Mouse (Mus musculus) urinary bladder, postnatal 36 days (tissue): ENCODE data around the gene Terf2.
A peak's percentile ranks its signal among the peaks of the same experiment; 100 is the strongest.
"Not testable (repeated sequence)": the region's sequence is repeated elsewhere in the genome, so short reads cannot be mapped to it uniquely, and the experiment has no call there.

Experiments used
- DNase-seq, 2 experiments: peaks; one replicate each; pipeline ENCODE4 v3.0.0; 2022; ENCODE audit warnings: low spot score in 2 of 2, mixed read lengths in 1 of 2

Terf2 gene

GRCm38 (mm10) chr8:107114150-107115007 is 18.0 kb upstream of the Terf2 start:
- DNase-seq = no peak

- DNase-seq = no peak
Measured at GRCm38 (mm10) chr8:107113209-107113608, 16.9 kb upstream of the Terf2 start.

- no peak for DNase-seq
Measured at GRCm38 (mm10) chr8:107111340-107112105, 15.2 kb upstream of the Terf2 start.

GRCm38 (mm10) chr8:107110629-107111330 is 14.4 kb upstream of the Terf2 start:
- no peak for DNase-seq

- no peak for DNase-seq
Measured at GRCm38 (mm10) chr8:107109816-107110435, 13.6 kb upstream of the Terf2 start.

- DNase-seq = peak in 1 of 2 experiments; percentile 13
Measured at GRCm38 (mm10) chr8:107108978-107109720, 12.8 kb upstream of the Terf2 start.

- DNase-seq = not testable (repeated sequence)
Measured at GRCm38 (mm10) chr8:107108089-107108488, 11.7 kb upstream of the Terf2 start.

GRCm38 (mm10) chr8:107104547-107104946 is 8.2 kb upstream of the Terf2 start:
- peak; percentile 73 to 79 for DNase-seq

GRCm38 (mm10) chr8:107100635-107101034 is 4.3 kb upstream of the Terf2 start:
- DNase-seq = no peak

GRCm38 (mm10) chr8:107095717-107096365 is 506 bp downstream of the Terf2 start:
- no peak for DNase-seq

GRCm38 (mm10) chr8:107090531-107090930 is 5.8 kb downstream of the Terf2 start:
- no peak for DNase-seq

GRCm38 (mm10) chr8:107088526-107089063 is 7.8 kb downstream of the Terf2 start:
- DNase-seq = no peak

- DNase-seq = no peak
Measured at GRCm38 (mm10) chr8:107086018-107086417, 10.3 kb downstream of the Terf2 start.

GRCm38 (mm10) chr8:107085358-107085757 is 11.0 kb downstream of the Terf2 start:
- no peak for DNase-seq

GRCm38 (mm10) chr8:107076239-107076888 is 20.0 kb downstream of the Terf2 start:
- no peak for DNase-seq

- DNase-seq = no peak
Measured at GRCm38 (mm10) chr8:107074128-107074527, 22.2 kb downstream of the Terf2 start.

- DNase-seq = no peak
Measured at GRCm38 (mm10) chr8:107073706-107074105, 22.6 kb downstream of the Terf2 start.

- DNase-seq = peak in 1 of 2 experiments; percentile 34
Measured at GRCm38 (mm10) chr8:107065511-107066496, 30.5 kb downstream of the Terf2 start, which contains the start of gene Tmed6. TSS of gene Tmed6 (minus strand) at chr8:107065644.
